Mouse (Mus musculus): Measurements from ENCODE around the gene Pde6b.

Gene Pde6b

DNA sequence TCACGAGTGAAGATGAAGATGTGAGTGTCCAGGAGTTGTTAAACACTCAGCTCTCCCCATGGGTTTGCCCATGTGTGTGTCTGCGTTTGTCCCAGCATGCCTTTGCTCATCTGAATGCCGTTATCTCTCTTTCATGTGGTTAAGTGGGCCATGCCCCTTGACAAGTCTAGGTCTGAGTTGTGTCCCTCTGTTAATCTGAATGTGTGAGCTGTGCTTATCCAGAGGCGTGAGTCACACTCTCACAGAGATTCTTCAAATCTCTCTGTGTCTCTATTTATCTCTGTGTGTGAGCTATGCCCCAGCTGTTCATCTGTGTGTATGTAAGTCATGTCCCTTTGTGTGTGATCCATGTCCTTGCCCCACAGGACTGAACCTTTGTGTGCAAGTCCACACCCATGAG, 15.3 kb downstream of the Pde6b start:
- DNase-seq, result no peak

DNA sequence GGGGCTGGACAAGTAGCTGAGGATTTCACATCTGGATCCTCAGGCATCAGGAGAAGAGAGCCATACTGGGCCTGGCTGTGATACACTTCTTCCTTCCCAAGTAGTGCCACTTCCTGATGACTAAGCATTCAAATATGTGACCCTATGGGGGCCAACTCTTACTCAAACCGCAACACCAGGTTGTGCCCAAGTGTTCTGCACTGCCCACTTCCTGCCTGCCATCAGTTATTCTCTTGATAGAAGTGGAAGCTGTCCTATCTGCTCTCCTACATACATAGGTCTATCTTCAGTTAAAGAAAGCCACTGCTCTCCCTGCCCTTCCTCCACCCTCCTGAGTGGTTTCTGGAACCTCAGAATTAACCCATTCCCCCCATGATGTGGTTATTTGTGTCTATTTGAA, 17.3 kb downstream of the Pde6b start:
- no peak for DNase-seq

DNA sequence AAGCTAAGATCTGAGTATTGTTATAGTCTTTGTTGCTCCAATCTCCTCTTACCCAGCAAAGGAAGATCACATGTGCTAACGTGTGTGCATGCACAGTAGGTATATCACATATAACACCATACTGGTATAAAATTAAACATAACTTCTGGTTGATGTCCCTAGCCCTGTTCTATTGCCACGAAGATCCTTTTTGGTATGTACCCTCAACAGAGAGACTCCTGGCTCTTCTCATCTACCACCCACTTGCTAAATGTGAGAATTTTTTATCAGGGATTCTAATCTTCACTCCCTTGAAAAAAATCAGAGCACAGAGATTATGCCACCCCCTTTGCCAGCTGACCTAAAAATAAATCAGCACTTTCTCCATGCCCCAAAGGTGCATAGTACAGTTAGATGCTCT, 18.8 kb downstream of the Pde6b start:
- DNase-seq, result no peak

DNA sequence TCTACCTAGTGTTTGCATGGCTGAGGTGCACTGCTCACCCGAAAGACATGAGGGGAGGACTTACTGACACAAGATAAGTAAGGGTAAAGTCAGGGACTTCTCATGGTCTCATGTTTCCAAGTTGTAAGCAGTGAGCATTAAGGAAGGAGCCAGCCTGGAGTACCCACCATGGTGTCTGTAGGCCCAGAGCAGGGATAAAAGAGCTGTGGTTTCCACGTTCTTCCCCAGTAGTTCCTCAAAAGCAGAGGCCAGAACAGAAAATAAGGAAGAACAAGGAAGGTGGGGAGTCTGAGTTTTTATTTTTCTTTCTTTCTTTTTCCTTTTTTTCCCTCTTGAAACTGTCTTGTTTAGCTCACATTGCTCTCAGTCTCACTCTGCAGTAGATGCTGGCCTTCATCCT, 26.5 kb downstream of the Pde6b start:
- DNase-seq, result no peak

DNA sequence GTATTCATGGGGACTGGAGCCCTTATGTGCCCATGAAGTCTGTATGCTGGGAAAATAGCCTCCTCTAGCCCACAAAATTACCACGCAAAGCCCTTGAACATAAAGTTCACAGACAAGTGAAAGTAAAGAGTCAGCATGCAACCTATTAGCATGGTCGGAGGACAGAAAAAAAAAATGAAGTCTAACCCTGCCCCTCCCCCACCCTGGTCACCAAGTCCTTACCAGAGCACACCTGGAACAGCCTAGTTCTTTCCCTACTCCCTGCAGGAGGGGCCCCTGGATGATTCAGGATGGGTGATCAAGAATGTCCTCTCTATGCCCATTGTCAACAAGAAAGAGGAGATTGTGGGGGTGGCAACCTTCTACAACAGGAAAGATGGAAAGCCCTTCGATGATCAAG, 34.5 kb downstream of the Pde6b start:
- no peak for DNase-seq

DNA sequence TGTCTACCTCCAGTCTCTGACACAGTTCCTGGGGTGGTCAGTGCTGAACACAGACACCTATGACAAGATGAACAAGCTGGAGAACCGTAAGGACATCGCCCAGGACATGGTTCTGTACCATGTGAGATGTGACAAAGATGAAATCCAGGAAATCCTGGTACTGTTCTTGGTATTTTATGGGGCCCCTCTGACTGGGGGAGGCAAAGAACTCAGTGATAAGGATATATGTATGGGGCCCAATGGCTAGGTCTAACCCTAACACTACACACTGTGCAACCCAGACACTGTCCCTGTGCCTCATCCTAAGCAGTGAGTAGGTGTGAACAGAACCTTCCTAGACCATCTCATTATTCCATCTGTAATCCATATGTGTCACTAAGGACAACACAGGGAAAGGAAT, 35.2 kb downstream of the Pde6b start:
- no peak for DNase-seq

DNA sequence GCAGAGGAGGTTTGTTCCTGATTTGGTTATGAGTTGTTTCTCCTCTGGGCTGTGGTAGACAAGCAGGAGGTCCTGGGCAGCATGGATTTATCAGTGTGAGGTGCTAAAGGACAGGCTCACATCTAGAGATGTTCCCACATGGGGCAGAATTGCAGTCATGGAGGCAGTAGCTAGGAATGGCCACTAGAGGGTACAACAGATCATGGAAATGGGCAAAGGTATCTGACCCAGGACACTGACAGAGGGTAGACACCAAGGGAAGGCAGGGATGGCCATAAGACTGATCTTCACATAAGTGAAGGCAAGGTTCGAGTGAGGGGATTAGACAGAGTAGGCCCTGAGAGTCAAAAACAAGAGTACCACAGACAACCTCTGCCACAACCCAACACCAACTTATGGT, 39.0 kb downstream of the Pde6b start:
- peak; percentile 51 to 70 for DNase-seq

DNA sequence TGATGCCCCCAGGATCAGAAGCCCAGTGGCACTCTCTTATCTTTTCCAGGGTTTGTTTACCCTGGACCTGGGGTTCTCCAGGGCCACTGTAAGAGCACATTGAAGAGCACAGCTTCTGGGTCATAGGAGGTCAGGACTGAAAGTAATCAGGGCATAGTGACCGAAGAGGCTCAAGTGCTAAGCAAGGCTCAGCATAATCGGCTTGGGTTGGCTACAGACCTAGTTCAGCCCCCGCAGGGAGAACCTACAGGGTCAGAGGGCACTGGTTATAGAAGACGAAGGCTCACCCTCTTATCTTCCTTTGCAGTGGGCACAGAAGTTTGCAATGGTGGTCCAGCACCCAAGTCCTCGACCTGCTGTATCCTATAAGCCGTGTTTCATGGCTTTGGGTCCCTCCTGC, 43.0 kb downstream of the Pde6b start:
- DNase-seq, result no peak

DNA sequence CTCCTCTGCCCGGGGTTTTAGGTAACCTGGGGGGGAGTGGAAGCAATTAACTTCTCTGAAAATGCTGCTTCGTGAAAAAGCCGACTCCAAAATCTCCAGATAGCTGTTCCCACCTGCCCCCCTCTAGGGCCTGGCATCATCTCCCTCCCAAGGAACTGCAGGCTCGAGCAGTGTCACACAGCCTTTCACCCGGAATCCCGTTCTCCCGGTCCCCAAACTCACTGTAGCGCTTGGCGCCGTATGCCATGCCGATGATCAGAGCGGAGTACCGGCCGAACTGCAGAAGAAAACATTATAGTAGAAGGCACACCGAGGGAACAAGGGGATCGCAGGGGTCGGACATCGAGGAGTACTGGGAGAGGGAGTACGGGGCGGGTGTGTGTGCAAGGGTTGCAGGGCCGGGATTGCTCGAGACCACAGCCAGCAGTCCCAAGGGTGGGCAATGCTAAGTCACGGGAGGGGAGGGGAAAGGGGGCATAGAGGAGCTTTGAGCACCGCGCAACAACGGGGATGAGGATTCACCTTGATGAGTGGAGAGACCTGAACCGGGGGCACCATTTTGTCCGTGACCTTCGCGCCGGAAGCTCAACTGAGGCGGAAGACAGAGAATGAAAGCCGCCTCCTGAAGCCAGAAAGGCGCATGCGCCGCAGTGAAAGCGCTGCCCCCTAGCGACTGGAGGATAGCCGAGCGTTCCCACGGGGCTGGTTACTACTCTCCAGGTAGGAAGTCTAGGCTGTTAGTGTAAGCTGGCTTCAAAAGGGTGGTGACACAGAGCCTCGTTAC, 45.8 kb downstream of the Pde6b start, which contains the start of gene Atp5k:
Atp5k (minus strand) TSS at position 645 of the 784 bp plus-strand sequence.
- DNase-seq, result peak; percentile 95 to 97

DNA sequence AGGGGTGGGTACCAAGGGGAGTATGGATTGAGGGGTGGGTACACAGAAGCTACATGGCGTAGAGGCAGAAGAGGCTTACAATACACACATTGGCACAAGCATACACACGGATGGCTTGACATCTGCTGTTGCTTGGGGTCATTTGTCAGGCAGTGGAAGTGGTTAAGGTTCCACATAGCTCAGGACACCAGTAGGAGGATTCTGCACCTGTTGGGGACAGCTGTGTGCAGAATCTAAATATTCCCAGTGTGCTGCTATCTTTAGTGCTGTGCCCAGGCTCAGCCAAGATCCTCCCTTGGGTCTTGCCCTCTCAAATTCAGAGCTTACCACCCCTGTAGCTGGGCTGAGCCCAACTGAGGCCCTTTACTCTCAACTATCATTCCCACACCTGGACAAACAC, 47.9 kb downstream of the Pde6b start:
- DNase-seq, result no peak

DNA sequence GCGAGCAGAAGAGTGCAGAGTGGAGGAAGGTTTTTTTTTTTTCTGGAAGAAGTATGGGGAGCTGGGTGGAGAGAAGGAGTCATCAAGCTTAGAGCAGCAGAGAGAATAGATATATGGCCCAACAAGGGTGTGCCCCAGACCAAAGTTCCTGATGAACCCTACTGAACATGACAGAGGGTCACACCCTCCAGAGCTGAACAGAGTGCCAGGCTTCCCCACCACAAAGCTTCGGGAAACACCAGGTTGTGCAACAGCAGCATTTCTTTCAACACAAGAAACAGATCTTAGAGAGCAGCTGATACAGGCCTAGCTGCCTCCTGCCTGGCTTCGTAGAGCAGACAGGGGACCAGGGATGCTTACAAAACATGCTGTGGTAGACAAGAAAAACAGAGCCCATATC, 58.8 kb downstream of the Pde6b start:
- DNase-seq, result no peak

DNA sequence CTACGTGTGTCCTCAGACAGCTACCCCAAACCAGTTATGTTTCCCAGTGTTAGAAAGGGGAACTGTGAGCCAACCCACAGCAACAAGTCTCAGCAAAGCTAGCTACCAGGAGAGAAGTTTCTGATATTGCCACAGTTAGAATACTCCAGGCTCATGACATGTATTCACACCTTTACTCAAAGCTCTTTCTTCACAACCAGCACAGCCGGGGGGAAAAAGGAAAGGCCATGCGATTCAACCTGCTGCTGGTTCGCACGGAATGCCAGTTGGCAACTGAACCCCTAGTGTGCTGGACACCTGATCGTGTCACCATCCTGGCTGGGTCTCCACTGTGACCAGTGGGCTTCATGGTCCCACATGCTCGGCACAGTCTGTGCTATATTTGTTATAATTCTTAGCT, 59.7 kb downstream of the Pde6b start:
- DNase-seq, result no peak

DNA sequence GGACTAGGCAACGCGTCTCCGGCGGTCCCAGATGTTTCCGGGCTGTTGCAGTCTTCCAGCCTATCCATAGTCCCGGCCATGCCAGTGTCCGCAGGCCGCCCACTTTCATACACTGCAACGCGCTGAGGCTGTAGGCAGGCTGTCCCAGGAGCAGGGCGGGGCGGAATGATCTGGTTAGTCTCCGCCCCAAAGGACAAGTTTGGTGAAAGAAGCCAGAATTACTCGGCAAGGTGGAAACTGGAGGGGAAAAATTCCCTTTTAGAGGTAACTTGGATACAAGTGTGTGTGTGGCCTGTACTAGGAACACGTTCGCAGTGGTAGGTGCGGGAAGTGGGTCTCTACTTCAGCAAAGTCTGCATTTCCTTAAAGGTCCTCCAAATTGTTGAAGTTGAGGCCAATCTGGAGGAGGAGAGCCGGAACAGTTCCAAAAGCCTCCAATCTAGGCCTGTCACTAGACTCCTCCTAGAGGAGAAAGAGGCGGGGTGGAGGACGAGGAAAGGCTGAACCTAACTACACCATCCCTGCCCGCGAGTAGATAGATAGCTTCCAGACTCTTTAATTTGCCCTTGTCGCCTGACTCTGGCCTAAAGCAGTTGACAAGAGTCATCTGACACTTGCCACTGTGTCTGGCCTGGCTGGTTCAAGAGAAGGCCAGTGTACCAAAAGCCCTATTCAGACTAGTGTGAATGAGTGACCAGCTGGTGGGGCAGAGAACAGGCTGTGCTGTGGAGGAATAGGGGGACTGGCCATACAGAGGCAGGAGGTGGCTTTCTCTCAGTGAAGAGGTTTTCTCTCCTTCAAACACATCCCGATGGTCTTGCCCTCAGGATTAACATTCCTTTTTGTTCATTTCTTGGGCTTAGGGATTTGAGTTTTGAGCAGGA, 60.8 kb downstream of the Pde6b start, which contains the start of gene Mfsd7a:
Mfsd7a (minus strand) TSS at position 107 of the 884 bp plus-strand sequence.
- peak; percentile 90 for DNase-seq

DNA sequence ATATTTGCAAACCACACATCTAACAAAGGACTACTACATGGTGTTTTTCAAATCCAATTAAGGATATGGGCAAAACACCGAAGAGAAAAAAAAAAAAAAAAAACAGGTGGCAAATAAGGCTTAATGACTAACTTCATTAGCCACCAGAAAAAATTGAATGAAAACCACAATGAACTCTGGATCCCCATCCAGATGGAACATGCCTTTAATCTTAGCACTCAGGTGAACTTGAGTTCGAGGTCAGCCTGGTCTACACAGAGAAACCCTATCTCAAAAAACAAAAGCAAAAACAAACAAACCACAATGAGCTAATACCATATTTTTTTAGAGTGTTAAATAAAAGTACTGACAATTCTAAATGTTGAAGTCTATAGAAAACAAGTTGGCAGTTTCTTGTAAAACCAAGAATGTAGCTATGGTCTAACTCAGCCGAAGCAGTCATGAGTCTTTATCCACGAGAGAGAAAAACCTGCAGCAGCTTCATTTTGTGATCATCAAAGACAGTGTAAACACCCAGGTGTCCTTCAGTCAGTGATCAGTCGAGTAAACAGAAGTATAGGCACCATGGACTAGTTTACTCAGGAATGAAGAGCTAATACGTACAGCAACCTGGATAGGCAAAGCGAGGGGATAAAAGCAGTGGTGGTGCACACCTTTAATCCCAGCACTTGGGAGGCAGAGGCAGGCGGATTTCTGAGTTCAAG, 62.8 kb downstream of the Pde6b start:
- DNase-seq, result peak; percentile 28 to 36

DNA sequence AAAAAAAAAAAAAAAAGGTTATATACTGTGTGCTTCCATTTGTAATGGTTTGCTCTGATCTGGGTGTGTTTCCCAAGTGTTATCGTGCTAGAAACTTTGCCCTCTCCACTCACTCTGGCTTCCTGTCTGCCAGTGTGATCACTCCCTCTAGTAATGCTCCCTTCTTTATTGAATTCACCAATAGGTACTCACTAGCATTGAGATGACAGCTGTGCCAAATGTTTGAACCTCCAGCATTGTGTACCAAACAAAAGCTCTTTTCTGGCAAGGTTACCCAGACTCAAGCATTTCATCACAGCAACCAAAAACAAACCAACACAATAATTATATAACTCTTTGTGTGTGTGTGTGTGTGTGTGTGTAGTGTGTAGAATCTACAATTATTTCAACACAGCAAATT, 63.4 kb downstream of the Pde6b start:
- no peak for DNase-seq

DNA sequence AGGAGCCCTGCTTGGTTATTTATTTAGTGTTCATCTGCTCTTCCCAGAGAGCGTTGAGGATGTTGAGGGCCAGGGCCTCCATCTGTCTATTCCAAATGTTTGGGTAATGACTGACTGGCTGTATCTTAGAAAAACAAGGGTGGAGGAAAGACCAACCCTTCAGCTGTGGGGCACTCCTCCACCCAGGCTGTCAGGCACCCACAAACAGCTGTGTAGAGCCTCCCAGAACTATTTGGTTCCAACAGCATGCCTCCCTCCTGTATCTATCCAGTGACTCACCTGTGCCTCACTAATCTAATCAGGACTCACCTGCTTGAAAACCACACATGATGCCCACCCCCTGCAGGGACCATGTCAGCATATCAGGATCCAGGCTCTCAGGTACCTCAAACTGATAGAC, 64.2 kb downstream of the Pde6b start:
- DNase-seq, result no peak

DNA sequence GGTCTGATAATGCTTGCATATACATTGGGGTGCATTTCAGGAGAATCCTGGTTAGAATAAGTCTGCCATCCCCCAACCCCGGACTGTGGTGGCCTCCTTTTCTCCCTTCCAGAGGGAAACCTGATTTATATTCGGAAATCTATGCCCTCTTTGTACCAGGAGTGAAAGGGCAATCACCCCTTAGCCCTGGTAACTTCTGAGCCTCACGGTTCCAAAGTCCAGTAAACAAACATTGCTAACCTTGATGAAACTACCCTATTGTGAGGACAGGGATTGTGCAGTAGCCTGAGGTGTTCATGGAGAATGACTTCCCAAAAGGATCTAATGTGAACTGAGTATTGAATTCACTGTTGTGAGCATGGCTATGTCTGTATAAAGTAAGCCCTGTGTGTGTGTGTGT, 65.9 kb downstream of the Pde6b start:
- peak; percentile 45 to 65 for DNase-seq

DNA sequence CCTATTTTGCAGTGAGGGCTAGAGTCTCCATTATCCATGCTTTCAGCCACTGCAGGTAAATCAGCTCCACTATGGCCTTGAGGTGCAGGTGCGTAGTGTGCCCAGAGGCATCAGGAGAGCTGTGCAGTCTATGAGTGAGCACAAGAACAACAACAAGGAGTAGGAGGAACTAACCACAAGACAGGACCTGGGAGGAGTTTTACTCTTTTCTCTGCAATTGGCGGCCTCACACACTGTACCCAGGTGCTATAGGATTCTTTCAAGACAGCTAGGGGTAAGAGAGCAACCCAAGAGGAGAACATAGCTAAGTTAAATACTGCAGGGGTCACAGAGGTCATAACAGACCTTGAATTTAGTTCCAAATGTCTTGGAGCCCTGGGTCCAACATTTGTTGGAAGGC, 70.5 kb downstream of the Pde6b start:
- DNase-seq, result no peak

DNA sequence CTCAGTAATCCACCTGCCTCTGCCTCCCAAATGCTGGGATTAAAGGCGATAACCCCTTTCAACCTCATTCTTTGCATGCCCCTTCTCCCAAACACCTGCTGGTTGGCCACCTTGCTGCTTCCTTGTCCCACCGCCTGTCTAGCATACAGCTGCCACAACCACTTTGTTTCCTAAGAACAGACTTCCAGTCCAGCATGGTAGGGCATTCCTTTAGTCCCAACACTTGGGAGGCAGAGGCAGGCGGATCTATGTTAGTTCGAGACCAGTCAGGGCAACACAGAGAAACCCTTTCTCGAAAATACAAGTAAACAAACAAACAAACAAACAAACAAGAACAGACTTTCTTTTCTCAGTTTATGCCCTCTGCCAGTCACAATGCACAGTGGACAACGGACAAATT, 72.3 kb downstream of the Pde6b start:
- no peak for DNase-seq

DNA sequence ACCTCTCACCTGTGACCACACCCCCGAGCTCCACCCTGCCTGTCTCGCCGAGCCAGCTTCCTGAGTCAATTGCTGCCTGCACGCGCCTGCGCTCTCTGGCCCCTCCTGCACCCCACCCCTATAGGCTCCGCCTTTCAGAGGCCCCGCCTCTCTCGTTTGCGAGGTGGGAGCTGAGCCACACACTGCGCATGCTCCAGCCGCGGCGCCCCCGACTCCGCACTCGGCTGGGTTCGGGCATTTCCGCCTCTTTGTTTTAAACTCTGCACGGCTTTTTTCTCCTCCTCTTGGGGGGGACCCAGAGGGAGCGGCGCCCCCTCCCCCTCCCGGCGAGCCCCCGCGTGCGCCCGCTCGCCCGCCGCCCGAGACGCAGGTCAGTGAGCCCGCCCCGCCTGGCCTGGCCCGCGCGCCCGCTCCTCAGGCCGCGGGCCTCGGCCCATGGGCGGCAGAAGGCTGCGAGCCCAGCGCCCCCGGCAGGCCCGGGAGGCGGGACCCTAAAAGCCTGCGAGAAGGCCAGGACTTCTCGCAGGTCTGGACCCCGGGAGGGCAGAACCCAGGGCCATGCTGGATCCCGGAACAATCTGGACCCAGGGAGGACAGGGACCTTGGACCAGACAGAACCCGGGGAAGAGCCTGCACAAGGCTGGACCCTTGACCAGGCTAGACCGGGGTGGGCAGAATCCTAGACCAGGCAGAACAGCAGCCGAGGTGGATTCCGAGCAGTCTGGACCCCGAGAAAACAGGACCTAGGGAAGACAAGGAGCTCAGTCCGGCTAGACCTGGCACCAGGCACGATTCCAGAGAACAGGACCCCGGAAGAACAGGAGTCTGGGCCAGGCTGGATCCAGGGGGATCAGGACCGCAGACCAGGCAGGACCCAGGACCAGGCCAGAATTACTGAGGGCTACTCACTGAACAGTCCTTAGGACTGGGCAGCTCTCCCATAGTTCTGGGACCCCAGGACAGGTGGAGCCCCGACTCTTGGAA, 73.2 kb downstream of the Pde6b start, which contains the start of gene Pcgf3:
Pcgf3 (plus strand) TSS at position 151 of the 984 bp plus-strand sequence.
- peak; percentile 99 for DNase-seq

DNA sequence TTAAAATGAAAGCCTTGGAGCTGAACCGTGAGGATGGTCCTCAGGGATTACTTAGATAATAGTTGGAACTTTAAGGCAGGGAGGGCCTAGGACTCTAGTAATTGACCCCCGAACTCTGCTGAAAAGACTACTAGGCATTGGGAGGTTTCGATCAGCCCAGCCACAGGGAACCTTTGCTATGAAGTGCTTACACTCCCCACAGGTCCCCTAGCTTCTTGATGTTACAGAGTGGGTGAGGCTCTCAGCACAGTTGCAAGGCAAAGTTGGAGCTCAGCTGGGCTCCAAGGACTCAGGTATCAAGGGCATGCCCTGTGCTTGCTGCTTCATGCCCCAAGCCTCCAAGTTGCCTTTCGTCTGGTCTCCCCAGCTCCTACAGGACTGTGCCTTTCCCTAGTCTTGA, 74.3 kb downstream of the Pde6b start:
- DNase-seq, result no peak
